Mouse (Mus musculus) c-Kit-negative CD71-positive TER-119-positive erythroid progenitor cells, embryonic 14.5 days (primary cell): Measurements from ENCODE around the gene Pes1.

Experiments
- DNase-seq: peaks from one replicate; pipeline ENCODE4 v3.0.0-alpha.2; 2013; ENCODE audit warnings: low read depth, low spot score

Gene Pes1

DNA sequence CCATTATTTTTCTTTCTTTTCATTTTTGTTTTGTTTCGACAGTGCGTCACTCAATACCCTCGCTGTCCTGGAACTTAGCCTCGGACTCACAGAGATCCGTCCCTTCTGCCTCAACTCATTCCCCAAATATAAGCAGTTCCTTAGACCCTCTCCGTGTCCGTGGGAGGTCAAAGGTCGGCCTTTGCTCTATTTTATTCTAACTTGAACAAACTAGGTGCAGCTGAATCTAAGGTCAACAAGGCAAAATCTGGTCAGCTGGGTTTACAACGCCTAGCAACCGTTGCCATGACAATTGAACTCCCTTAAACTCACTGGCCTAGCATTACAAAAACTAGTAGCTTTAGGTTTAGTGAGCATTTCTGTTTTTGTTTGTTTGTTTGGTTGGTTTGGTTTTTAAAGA, 620 bp upstream of the Pes1 start:
- no peak for DNase-seq

DNA sequence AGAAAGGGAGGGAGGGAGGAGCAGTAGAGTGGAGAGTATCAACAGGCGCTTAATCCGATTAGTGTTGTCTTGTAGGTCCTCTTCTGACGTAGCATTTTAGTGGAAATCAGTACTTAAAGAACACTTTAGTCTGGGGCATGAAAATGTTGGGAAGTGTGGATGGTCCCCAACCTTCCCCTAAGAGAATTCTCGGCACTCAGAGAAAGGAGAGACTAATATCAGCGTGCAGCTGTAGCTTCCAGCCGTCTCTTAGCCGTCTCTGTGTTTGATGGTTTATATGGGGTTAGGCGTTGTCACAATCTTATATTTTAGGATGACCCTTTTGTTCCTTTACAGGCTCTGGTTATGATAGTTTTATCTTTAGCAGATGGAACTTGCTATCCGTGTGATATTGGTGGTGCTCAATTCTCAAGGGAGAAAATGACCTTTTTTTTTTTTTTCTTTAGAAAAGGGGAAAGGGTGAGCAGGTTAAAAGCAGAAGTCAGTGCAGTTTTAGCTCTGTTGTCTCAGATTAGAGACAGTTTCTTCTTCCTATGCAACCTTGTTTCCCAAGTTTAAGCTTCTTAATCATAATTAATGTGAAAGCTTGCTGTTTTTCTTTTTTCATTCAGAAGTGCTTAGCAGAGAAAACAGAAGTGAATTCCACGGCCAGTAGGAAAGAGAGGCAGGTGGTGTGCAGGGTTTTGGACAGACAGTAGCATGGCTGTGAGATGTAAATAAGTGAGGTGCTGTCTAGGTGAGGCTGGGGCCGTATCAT, 819 bp downstream of the Pes1 start:
- DNase-seq, result no peak

DNA sequence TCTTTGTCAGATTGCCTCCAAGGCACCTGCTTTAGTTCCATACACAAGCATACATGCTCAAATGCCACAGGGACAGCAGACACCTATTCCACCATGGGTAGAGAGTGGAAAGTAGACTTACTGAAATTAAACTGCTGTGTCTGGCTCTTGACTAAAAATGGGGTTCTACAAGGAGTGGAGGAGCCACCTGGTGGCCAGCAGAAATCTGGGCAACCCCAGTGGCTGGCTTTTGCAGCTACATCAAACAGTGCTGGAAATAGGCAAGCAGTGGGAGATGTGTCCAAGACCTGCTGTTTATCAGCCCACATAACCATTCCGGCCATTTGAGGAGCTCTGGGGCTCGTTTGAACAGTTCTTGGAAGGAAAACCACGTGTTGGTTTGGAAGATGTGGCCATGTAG, 6.1 kb downstream of the Pes1 start:
- no peak for DNase-seq

DNA sequence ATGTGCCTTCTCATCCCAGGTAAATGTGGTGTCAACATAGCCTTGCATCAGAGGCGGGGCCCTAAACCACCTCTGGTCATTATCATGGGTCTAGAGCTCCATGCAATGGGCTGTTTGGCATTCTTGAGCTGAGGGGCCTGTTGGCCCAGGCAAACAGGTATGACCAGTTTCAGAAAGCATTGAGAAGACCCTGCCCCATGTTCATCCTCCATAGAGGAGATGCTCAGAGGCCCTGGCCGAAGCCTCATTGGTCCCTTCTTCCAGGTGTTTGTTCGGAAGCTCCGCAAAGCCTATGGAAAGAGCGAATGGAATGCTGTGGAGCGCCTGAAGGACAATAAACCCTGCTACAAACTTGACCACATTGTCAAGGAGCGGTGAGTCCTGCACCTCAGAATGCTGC, 6.6 kb downstream of the Pes1 start:
- DNase-seq, result no peak

DNA sequence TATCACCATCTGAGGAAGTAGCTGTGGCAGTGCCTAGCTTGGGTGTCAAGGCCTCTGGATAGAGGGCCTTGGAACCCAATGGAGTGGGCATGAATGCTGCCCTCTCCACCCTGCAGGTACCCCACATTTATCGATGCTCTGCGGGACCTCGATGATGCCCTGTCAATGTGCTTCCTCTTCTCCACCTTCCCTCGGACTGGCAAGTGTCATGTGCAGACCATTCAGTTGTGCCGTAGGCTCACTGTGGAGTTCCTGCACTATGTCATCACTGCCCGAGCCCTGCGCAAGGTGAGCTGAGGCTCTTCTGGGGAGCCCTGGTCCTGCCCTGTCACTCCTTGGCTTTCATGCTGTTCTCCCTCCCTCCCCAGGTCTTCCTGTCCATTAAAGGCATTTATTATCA, 9.3 kb downstream of the Pes1 start:
- no peak for DNase-seq

DNA sequence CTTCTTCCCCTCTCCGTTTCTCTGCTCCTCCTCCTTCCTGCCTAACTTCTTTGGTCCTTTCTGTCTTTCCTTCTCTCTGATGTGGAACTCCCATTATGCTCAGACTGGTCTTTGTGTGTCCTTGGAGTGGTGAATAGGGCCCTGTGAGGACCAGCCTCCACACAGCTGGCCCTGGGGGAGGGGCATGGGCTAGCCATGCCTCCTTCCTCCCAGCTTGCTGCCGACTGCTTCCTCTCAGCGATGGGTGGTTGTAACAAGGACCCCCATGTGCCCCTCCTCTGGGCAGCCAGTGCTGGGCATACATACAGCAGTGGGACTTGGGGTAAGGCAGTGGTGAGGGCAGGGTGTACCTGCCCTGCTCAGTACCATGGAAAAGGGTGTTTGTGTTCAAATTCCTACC, 10.5 kb downstream of the Pes1 start:
- no peak for DNase-seq

DNA sequence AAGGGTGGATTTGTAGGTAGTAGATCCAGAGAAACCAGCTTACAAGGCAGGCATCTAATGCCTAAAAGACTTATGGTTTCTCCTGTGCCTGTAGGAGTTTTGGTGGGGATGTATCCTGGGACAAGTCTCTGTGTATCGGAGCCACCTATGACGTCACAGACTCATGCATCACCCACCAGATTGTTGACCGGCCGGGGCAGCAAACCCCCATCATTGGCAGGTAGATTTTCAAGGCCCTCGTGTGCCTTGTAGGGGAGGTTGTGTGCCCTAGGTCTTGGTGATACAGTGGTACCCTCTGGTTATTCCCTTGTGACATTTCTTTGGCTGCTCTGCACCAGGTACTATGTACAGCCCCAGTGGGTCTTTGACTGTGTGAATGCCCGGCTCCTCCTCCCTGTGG, 12.9 kb downstream of the Pes1 start, which contains the start of gene 4930556J24Rik:
TSS of gene 4930556J24Rik (minus strand) at position 101 of the 400 bp plus-strand sequence.
- DNase-seq, result no peak

DNA sequence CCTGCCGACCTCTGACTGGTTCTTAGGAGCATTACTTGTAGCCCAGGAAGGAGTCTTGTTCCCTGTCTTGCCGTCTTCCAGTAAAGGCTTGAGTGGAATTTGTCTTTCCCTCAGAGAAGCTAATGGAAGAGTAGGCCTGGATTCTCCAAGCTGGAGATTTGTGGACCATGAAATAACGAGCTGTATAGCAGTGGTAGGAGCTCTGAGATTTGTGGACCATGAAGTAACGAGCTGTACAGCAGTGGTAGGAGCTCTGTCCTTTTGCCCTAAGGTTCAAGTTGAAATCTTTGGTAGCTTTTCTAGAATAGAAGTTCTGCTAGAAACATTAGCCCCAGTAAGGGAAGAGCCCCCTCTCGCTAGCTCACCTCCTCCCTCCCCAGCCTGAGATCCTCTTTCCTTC, 14.6 kb downstream of the Pes1 start:
- DNase-seq, result no peak

DNA sequence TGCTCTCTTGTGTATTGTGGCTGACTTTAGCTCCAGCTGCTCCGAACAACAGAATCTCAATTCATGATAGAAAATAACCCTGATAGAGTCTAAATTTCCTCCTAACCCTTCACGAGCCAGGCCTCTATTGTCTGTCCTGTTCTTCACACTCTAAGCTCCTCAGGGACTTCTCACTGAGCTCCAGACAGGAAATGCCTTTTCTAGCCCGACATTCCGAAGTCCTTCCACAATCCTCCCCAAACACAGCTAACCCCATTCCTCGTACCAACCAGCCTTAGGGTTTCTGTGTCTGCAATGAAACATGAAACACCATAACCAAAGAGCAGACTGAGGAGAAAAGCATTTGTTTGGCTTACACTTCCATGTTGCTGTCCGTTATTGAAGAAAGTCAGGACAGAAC, 17.8 kb downstream of the Pes1 start:
- DNase-seq, result no peak

DNA sequence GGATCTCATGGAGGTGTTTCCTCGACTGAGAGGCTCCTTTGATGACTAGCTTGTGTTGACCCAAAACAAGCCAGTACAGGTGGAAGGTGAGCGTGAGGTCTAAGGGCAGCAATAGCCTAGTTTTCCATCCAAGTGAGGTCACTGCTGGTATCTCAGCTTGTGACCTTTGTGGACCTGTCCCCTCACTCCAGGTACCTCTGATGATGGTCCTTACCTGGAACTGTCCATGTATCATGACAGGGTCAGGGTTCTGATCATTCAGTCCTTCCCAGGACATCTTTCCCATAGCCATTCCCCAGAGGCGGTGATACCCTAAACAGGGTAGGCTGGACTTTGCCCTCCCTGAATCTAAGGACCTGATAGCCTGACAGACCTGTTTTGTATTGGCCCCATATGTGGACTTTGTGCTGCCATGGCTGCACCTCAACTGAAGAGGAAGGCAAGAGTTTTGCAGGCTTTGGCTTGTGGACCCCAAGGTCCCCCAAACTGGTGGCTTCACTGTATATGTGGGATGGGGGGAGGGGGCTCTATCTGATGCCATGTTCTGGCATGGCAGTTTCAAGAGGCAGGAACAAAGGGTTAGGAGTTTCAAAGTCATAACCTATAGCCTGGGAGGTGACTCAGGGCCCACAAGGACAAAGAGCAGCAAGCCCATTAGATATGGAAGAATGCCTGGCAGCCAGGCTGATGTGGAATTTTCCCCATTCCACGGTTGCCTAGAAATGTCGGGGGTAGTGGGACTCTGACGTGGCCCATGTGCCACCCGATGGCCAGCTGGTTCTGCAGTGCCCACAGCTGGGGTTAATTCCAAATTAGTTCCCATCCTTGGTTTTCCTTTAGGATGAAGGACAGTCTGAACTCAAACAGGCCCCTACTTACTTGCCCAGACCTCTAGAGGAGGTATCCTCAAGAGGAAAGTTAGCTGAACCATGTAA, 18.8 kb downstream of the Pes1 start:
- no peak for DNase-seq

DNA sequence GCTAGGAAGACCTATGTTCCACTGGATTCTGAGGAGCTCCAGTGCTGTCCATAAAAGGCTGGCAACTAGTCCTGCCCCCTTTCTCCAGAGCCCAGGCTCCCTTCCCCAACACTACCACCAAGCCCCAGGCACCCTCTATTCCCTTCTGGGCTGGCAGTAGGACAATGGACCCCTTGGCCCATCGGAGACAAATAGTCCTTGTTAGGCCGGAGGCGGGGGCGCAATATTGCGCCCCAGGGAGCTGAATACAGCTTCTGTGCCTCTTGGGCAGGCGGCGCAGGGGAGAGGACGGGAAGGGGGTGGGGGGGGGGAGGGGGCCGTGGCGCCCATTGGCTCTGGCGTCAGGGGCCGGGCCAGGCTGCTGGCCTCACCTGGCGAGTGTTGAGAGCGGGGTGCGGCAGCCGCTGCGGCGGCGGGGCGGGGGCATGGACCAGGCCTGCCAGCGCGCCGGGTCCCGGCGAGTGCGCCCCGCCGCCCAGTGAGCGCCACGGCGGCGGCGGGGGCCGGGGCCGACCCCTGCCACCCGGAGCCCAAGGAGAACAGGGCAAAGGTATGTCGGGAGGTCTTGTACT, 19.6 kb downstream of the Pes1 start, which contains the start of gene Gal3st1:
TSS of gene Gal3st1 (plus strand) at position 346 of the 572 bp plus-strand sequence.
- no peak for DNase-seq

DNA sequence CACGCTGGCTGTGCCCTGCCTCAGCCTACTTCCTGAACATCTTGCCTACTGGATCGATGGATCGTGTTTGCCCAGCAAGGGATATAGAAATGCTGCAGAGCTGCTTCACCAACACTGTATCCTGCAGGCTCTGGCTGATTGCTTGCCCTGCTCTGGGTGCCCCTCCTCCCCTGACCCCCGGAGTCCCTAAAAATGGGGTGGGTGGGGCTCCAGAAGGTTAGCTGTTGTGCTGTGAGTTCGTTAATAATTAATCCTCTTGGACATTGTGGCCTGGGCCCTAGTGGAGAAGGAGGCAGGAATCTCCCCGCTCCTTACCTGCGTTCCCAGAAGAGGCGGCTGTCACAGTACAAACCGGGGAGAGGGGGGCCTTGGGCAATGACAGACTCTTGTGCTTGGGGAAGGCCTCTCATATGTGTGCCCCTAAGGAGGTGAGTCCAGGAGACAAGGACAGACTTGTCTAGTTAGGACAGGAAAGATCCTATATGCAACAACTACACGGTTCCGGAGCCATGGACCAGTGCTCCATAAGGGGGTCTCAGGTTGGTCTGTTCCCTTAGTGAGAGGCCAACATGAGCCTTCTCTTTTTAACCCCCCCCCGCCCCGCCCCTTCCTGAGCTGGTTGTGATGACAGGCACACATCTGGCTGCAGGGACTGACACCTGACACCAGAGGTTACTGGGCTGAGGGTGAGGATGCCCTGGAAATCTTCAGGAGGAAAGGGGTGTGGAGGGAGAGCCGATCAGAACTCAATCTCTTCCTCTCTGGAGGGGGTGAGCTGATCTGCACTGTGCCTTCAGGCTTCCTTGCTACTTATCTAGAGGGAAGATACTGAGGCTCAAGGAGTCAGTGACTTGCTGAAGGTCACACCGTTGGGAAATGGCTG, 20.3 kb downstream of the Pes1 start:
- DNase-seq, result no peak

DNA sequence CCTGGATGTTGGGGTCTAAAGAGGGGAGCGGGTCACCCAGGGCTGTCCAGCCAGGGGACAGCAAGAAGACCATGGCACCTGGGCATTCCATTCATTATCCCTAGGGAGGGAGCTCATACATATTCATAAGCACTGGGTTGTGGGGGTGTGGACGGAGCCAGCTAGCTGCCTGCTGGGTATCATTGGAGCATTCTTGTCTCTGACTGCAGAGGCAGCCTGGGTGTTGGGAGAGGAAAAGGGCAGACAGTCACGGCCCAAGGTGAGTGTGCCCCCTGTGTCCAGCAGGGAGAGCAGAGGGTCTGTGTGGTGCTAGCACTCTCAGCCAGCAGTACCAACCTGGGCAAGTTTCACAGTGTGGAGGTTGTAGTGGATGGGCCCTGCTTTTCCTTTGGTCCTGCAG, 26.0 kb downstream of the Pes1 start:
- no peak for DNase-seq

DNA sequence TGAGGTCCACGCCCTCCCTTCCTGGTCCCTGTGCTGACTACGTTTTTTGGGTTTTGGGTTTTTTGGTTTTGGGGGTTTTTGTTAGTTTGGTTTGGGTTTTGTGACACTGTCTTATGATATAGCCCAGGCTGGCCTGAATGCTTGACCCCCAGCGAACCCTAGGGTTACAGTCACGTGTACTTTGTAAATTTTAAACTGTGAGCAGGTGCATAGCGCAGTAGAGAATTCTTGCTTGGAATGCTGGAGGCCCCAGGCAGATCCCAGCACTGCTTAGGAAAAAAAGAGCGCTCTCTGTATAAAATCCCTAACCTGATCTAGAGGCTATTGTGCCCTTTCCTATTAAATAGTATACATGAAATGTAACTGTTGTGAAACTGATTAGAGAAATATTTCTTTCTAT, 29.4 kb downstream of the Pes1 start:
- DNase-seq, result no peak

DNA sequence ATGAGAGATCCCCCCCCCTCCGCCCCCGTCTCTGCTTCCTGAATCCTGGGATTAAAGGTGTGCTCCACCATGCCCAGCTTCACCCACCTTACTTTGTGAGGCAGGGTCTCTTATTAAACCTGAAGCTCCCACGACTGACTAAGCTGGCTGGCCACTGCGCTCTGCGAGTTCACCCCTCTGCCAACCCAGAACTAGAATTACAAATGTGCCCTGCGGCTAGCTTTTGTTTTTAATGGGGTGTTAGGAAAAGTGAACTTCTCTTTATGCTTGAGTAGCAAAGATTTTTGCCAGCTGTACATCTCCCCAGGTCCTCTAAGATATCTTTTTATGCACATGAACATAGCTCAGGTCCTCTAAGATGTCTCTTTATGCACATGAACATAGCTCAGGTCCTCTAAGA, 30.1 kb downstream of the Pes1 start:
- DNase-seq, result no peak

DNA sequence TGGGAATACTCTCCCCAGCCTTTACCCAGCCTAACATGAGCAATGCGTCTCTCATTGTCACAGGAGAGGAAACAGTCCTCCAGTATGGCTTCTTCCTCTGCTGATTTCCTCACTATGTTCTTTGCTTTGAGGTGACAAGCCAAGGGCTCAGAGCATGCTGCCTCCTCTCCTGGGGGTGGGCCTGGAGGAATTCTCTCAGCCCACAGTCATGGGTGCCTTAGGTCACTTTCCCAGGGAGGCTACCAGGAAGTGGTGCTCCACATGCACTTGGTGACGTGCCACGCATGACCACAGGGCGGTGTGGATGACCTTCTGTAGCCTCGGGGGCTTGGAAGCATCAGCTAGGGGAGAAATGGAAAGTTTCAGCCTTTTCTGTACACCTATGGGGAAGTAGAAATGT, 31.7 kb downstream of the Pes1 start:
- DNase-seq, result no peak

DNA sequence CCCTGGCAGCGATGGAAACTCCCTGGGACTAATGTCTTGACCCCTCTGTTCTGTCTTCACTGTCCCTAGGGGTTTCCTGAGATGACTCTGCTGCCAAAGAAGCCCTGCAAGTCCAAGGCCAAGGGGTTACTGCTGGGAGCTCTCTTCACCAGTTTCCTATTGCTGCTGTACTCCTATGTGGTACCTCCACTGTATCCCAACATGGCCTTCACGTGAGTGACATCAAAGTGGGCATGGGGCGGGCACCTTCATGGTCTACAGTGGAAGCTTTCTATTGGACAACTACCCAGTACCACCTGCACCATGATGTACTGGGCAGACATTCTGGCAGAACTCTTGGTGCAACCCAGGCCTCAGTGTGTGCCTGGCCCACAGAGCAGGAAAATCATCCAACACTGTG, 33.1 kb downstream of the Pes1 start:
- no peak for DNase-seq

DNA sequence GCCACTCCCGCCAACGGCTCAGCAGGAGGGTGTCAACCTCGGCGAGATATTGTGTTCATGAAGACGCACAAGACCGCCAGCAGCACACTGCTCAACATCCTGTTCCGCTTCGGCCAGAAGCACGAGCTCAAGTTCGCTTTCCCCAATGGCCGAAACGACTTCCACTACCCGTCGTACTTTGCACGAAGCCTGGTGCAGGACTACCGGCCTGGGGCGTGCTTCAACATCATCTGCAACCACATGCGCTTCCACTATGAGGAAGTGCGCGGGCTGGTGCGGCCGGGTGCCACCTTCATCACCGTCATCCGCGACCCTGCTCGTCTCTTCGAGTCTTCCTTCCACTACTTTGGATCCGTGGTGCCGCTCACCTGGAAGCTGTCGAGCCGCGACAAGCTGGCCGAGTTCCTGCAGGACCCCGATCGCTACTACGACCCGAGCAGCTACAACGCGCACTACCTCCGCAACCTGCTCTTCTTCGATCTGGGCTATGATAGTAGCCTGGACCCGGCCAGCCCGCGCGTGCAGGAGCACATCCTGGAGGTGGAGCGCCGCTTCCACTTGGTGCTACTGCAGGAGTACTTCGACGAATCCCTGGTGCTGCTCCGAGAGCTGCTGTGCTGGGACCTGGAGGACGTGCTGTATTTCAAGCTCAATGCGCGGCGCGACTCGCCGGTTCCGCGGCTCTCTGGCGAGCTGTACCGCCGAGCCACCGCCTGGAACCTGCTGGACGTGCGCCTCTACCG, 34.4 kb downstream of the Pes1 start:
- DNase-seq, result no peak

DNA sequence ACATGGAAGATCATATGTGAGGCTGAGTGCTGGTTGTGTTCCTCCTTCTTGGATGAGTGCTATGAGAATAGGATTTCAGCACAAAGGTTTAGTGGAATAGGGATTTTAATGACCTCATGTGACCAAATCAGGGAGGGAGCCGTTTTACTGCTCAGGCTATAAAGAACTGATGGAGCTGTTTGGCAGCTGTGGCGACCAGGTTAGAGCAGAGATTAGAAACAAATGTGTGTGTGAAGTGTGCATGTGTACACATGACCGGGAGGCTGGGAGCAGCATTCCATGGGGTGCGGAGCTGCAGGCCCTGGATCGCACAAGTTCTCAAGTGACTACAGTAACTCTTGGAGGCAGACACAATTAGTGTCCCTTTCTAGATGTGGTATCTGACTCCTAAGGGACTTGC, 35.8 kb downstream of the Pes1 start:
- no peak for DNase-seq

DNA sequence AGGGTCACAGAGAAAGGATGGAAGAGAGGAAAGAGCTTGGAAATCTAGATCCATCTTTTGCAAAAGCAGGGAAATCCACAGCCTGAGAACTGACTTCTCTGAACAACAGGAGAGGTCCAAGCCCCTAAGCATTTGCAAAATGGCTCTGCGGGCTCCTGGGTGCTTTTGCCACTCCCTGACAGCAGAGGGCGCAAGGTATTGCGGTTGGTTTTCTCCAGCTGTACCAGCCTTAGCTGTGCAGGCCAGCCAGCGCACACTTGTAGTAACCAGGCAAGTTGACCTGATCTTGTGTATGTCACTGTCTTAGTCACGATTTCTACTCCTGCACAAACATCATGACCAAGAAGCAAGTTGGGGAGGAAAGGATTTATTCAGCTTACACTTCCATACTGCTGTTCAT, 37.8 kb downstream of the Pes1 start:
- DNase-seq, result peak; percentile 4
